ENCODE assay signal across 16 mouse cellular contexts in genomic region chr9:110954681-110955445, GRCm38 (mm10). TPM values are rescaled to one million over a fixed set of nuclear protein-coding genes. Genes with fewer than 3 reads are reported as not detected.
DNase-seq lines count a peak whose midpoint lies in the region; ATAC-seq and TF ChIP-seq lines count a peak whose summit lies in the region.
"Had no signal": no experiment of that assay in that cellular context is flagged by ENCODE, and none has a peak within 500 bp of the region (broad histone marks: within the 10 kb centered on the region; RNA-seq: fewer than 3 reads in every experiment).

No protein-coding gene starts in this region.

- 51% methylated on average over 2 of the region's 2 CpGs for WGBS in forebrain, embryonic 13.5 days
- WGBS in forebrain, embryonic 14.5 days, result 48% methylated on average over 2 of the region's 2 CpGs
- WGBS in heart, embryonic 14.5 days, result 38% methylated on average over 2 of the region's 2 CpGs
- 41% methylated on average over 2 of the region's 2 CpGs for WGBS in heart, embryonic 10.5 days
- WGBS in liver, postnatal 0 days (ENCODE audit: insufficient replicate concordance), result 53% methylated on average over 2 of the region's 2 CpGs
- 40% methylated on average over 2 of the region's 2 CpGs for WGBS in liver, embryonic 12.5 days (ENCODE audit: insufficient replicate concordance)
- 49% methylated on average over 2 of the region's 2 CpGs for WGBS in neural tube, embryonic 15.5 days

- H3K9me3 ChIP-seq in forebrain, embryonic 13.5 days (replicated peaks), result no peaks in the 10 kb centered on the region
- no peaks in the 10 kb centered on the region for H3K9me3 ChIP-seq in forebrain, embryonic 14.5 days (replicated peaks; ENCODE audit: control insufficient read depth, low read length)
- H3K9me3 ChIP-seq in heart, embryonic 14.5 days (ENCODE audit: control insufficient read depth, low read length), result no peaks in the 10 kb centered on the region
- H3K9me3 ChIP-seq in heart, embryonic 10.5 days, result no peaks in the 10 kb centered on the region
- no peaks in the 10 kb centered on the region for H3K9me3 ChIP-seq in liver, postnatal 0 days (ENCODE audit: low read length)
- no peaks in the 10 kb centered on the region for H3K9me3 ChIP-seq in liver, embryonic 12.5 days (replicated peaks)
- no peaks in the 10 kb centered on the region for H3K9me3 ChIP-seq in neural tube, embryonic 15.5 days (replicated peaks)

- TF ChIP-seq EP300 in liver, postnatal 0 days (IDR thresholded peaks at IDR 0.05; ENCODE audit: low read depth), result no peak

- H3K27me3 ChIP-seq in forebrain, embryonic 13.5 days, result peaks cover 21% of the 10 kb centered on the region
- peaks cover 9% of the 10 kb centered on the region; the same call in 1 of the 2 replicates for H3K27me3 ChIP-seq in forebrain, embryonic 14.5 days (replicated peaks; ENCODE audit: control insufficient read depth, insufficient read depth, low read length)
- 0 out of 2 replicates have a peak, but pooled peaks cover 3% of the 10 kb centered on the region for H3K27me3 ChIP-seq in heart, embryonic 14.5 days (ENCODE audit: control insufficient read depth, insufficient read depth, low read length)
- H3K27me3 ChIP-seq in heart, embryonic 10.5 days (ENCODE audit: insufficient read depth, poor library complexity, severe bottlenecking), result peaks cover 23% of the 10 kb centered on the region; the same call in 1 of the 2 replicates
- H3K27me3 ChIP-seq in liver, postnatal 0 days (ENCODE audit: insufficient read depth, low read length), result 0 out of 2 replicates have a peak, but pooled peaks cover 2% of the 10 kb centered on the region
- H3K27me3 ChIP-seq in liver, embryonic 12.5 days (replicated peaks), result peaks cover 27% of the 10 kb centered on the region
- H3K27me3 ChIP-seq in neural tube, embryonic 15.5 days (replicated peaks), result 0 out of 2 replicates have a peak, but pooled peaks cover 7% of the 10 kb centered on the region

- no peak for TF ChIP-seq CTCF in liver, postnatal 0 days (IDR thresholded peaks at IDR 0.05; ENCODE audit: low read depth)

- H3K36me3 ChIP-seq in forebrain, embryonic 13.5 days (ENCODE audit: poor library complexity, severe bottlenecking), result no peaks in the 10 kb centered on the region
- H3K36me3 ChIP-seq in forebrain, embryonic 14.5 days (ENCODE audit: control insufficient read depth, insufficient read depth, low read length), result no peaks in the 10 kb centered on the region
- H3K36me3 ChIP-seq in heart, embryonic 14.5 days (ENCODE audit: control insufficient read depth, insufficient read depth, low read length), result no peaks in the 10 kb centered on the region
- H3K36me3 ChIP-seq in heart, embryonic 10.5 days, result no peaks in the 10 kb centered on the region
- H3K36me3 ChIP-seq in liver, postnatal 0 days (replicated peaks; ENCODE audit: insufficient read depth, low read length), result no peaks in the 10 kb centered on the region
- no peaks in the 10 kb centered on the region for H3K36me3 ChIP-seq in liver, embryonic 12.5 days
- no peaks in the 10 kb centered on the region for H3K36me3 ChIP-seq in neural tube, embryonic 15.5 days

- H3K27ac ChIP-seq in forebrain, embryonic 13.5 days, result no peak overlapping the region
- no peak overlapping the region for H3K27ac ChIP-seq in forebrain, embryonic 14.5 days (ENCODE audit: low read depth, low read length)
- no peak overlapping the region for H3K27ac ChIP-seq in heart, embryonic 14.5 days (replicated peaks in 1 of 2; ENCODE audit: control insufficient read depth in 1 of 2, insufficient read depth in 1 of 2, low read depth in 2 of 2, low read length in 2 of 2)
- no peak overlapping the region for H3K27ac ChIP-seq in heart, embryonic 10.5 days
- H3K27ac ChIP-seq in liver, postnatal 0 days (ENCODE audit: low read depth), result no peak overlapping the region
- H3K27ac ChIP-seq in liver, embryonic 12.5 days, result no peak overlapping the region
- H3K27ac ChIP-seq in neural tube, embryonic 15.5 days (replicated peaks), result peak overlapping the region; percentile 86; the same call in 1 of the 2 replicates
- H3K27ac ChIP-seq: stomach, postnatal 0 days had no signal

- H3K4me1 ChIP-seq in forebrain, embryonic 13.5 days, result 0 out of 2 replicates have a peak, but pooled peaks cover 6% of the 10 kb centered on the region
- H3K4me1 ChIP-seq in forebrain, embryonic 14.5 days (ENCODE audit: control insufficient read depth, insufficient read depth, low read length), result no peaks in the 10 kb centered on the region
- peaks cover 7 to 20% of the 10 kb centered on the region in 2 experiments; a peak in 3 of 4 replicates for H3K4me1 ChIP-seq in heart, embryonic 14.5 days (ENCODE audit: control insufficient read depth in 2 of 2, insufficient read depth in 2 of 2, low read length in 2 of 2)
- peaks cover 21% of the 10 kb centered on the region for H3K4me1 ChIP-seq in heart, embryonic 10.5 days
- H3K4me1 ChIP-seq in liver, postnatal 0 days (ENCODE audit: insufficient read depth), result no peaks in the 10 kb centered on the region; the same call in 1 of the 2 replicates
- peaks cover 11% of the 10 kb centered on the region for H3K4me1 ChIP-seq in liver, embryonic 12.5 days
- peaks cover 12% of the 10 kb centered on the region for H3K4me1 ChIP-seq in neural tube, embryonic 15.5 days

- H3K4me2 ChIP-seq in forebrain, embryonic 13.5 days, result peak overlapping the region; percentile 80; the same call in 1 of the 2 replicates
- no peak overlapping the region; the same call in 1 of the 2 replicates for H3K4me2 ChIP-seq in forebrain, embryonic 14.5 days (ENCODE audit: low read length)
- H3K4me2 ChIP-seq in heart, embryonic 14.5 days (ENCODE audit: low read length), result peak overlapping the region; percentile 78; the same call in 1 of the 2 replicates
- peak overlapping the region; percentile 90 for H3K4me2 ChIP-seq in liver, postnatal 0 days (ENCODE audit: low read depth, low read length)
- H3K4me2 ChIP-seq in liver, embryonic 12.5 days, result no peak overlapping the region
- peak overlapping the region; percentile 94 for H3K4me2 ChIP-seq in neural tube, embryonic 15.5 days

- no peak overlapping the region for H3K9ac ChIP-seq in forebrain, embryonic 13.5 days
- H3K9ac ChIP-seq in forebrain, embryonic 14.5 days (ENCODE audit: low read length), result no peak overlapping the region
- H3K9ac ChIP-seq in heart, embryonic 14.5 days (ENCODE audit: low read length), result no peak overlapping the region
- no peak overlapping the region for H3K9ac ChIP-seq in liver, postnatal 0 days (replicated peaks)
- no peak overlapping the region for H3K9ac ChIP-seq in liver, embryonic 12.5 days
- no peak overlapping the region for H3K9ac ChIP-seq in neural tube, embryonic 15.5 days (replicated peaks)

- ATAC-seq in forebrain, embryonic 13.5 days, result no peak
- no peak for ATAC-seq in forebrain, embryonic 14.5 days
- no peak for ATAC-seq in heart, embryonic 14.5 days (ENCODE audit: insufficient number of reproducible peaks, insufficient read depth, low FRiP score, low read depth)
- ATAC-seq in liver, postnatal 0 days, result no peak
- no peak for ATAC-seq in liver, embryonic 12.5 days
- 0 out of 2 replicates have a peak, but pooled peaks have one; percentile 3 for ATAC-seq in neural tube, embryonic 15.5 days (ENCODE audit: low FRiP score)

- no peak for DNase-seq in forebrain, embryonic 14.5 days (ENCODE audit: low spot score)
- no peak for DNase-seq in heart, embryonic 10.5 days (ENCODE audit: low spot score)
- no peak for DNase-seq in liver, postnatal 0 days
- no peak for DNase-seq in adrenal gland, postnatal 4 days (ENCODE audit: low spot score in 2 of 2)

- no peak overlapping the region for H3K4me3 ChIP-seq in forebrain, embryonic 13.5 days
- H3K4me3 ChIP-seq in forebrain, embryonic 14.5 days (ENCODE audit: low read depth, low read length), result no peak overlapping the region
- no peak overlapping the region for H3K4me3 ChIP-seq in heart, embryonic 14.5 days (ENCODE audit: control insufficient read depth in 1 of 2, insufficient read depth in 1 of 2, low read depth in 1 of 2, low read length in 2 of 2)
- H3K4me3 ChIP-seq in heart, embryonic 10.5 days, result no peak overlapping the region; the same call in 1 of the 2 replicates
- H3K4me3 ChIP-seq in liver, postnatal 0 days (ENCODE audit: low read depth, low read length), result no peak overlapping the region
- no peak overlapping the region for H3K4me3 ChIP-seq in liver, embryonic 12.5 days
- H3K4me3 ChIP-seq in neural tube, embryonic 15.5 days (replicated peaks), result no peak overlapping the region

RNA-seq across cellular contexts. Expression of gene Lrrc2, which starts 3.5 kb away (rescaled TPM):
- 0.13 and 0.34 TPM in 2 replicates for polyA plus RNA-seq in forebrain, embryonic 13.5 days (2015; fragmentation: Nextera tagmentation; extraction: Ambion mirVana)
- polyA plus RNA-seq in forebrain, embryonic 14.5 days (2014; fragmentation: Nextera tagmentation; extraction: Ambion mirVana), result 0.33 and 0.37 TPM in 2 replicates
- polyA plus RNA-seq in heart, embryonic 14.5 days (2014; fragmentation: Nextera tagmentation; extraction: Ambion mirVana), result 5.0 and 5.4 TPM in 2 replicates
- polyA plus RNA-seq in heart, embryonic 10.5 days (2016; fragmentation: Nextera tagmentation; extraction: Ambion mirVana), result 0.68 and 1.3 TPM in 2 replicates
- 0.13 and 0.38 TPM in 2 replicates for polyA plus RNA-seq in liver, postnatal 0 days (2015; fragmentation: Nextera tagmentation; extraction: Ambion mirVana)
- polyA plus RNA-seq in liver, embryonic 12.5 days (2016; fragmentation: Nextera tagmentation; extraction: Ambion mirVana), result 0.12 and 0.26 TPM in 2 replicates
- polyA plus RNA-seq in neural tube, embryonic 15.5 days (2015; fragmentation: Nextera tagmentation; extraction: Ambion mirVana), result 0.78 and 1.5 TPM in 2 replicates
- total RNA-seq in adrenal gland, postnatal 4 days (2021), result 1 to 10 TPM; 3.8 to 3.9 TPM

RNA-seq across cellular contexts. Expression of gene Tdgf1, which starts 8.9 kb away (rescaled TPM):
- not detected in 2 replicates for polyA plus RNA-seq in forebrain, embryonic 13.5 days (2015; fragmentation: Nextera tagmentation; extraction: Ambion mirVana)
- polyA plus RNA-seq in forebrain, embryonic 14.5 days (2014; fragmentation: Nextera tagmentation; extraction: Ambion mirVana), result not detected in 2 replicates
- polyA plus RNA-seq in heart, embryonic 14.5 days (2014; fragmentation: Nextera tagmentation; extraction: Ambion mirVana), result not detected in 2 replicates
- polyA plus RNA-seq in heart, embryonic 10.5 days (2016; fragmentation: Nextera tagmentation; extraction: Ambion mirVana), result 0.51 and 1.3 TPM in 2 replicates
- polyA plus RNA-seq in liver, postnatal 0 days (2015; fragmentation: Nextera tagmentation; extraction: Ambion mirVana), result not detected in 2 replicates
- polyA plus RNA-seq in liver, embryonic 12.5 days (2016; fragmentation: Nextera tagmentation; extraction: Ambion mirVana), result not detected in 2 replicates
- 0.28 and 0.45 TPM in 2 replicates for polyA plus RNA-seq in neural tube, embryonic 15.5 days (2015; fragmentation: Nextera tagmentation; extraction: Ambion mirVana)
- total RNA-seq in adrenal gland, postnatal 4 days (2021), result under 1 TPM in 1 of 2 experiments, not detected in 1; 0.17 TPM
- total RNA-seq: gastrocnemius, adult 8-10 months had no signal
- polyA plus RNA-seq: liver, embryonic 11.5 days; stomach, postnatal 0 days had no signal

RNA-seq across cellular contexts. Expression of gene Rtp3, which starts 35.5 kb away (rescaled TPM):
- not detected in 2 replicates for polyA plus RNA-seq in forebrain, embryonic 13.5 days (2015; fragmentation: Nextera tagmentation; extraction: Ambion mirVana)
- not detected in 2 replicates for polyA plus RNA-seq in forebrain, embryonic 14.5 days (2014; fragmentation: Nextera tagmentation; extraction: Ambion mirVana)
- 0.12 TPM in 1 of 2 replicates, not detected in the other for polyA plus RNA-seq in heart, embryonic 14.5 days (2014; fragmentation: Nextera tagmentation; extraction: Ambion mirVana)
- 0.15 TPM in 1 of 2 replicates, not detected in the other for polyA plus RNA-seq in heart, embryonic 10.5 days (2016; fragmentation: Nextera tagmentation; extraction: Ambion mirVana)
- 11.6 and 14.6 TPM in 2 replicates for polyA plus RNA-seq in liver, postnatal 0 days (2015; fragmentation: Nextera tagmentation; extraction: Ambion mirVana)
- 6.7 and 8.1 TPM in 2 replicates for polyA plus RNA-seq in liver, embryonic 12.5 days (2016; fragmentation: Nextera tagmentation; extraction: Ambion mirVana)
- polyA plus RNA-seq in neural tube, embryonic 15.5 days (2015; fragmentation: Nextera tagmentation; extraction: Ambion mirVana), result 0.10 TPM in 1 of 2 replicates, not detected in the other
- total RNA-seq in adrenal gland, postnatal 4 days (2021), result 1 to 10 TPM; 2.1 to 7.6 TPM
- polyA plus RNA-seq: inflammation-experienced regulatory T-cells, adult 6 months; stomach, postnatal 0 days had no signal

RNA-seq across cellular contexts. Expression of gene Fam240a, which starts 38.2 kb away (rescaled TPM):
- polyA plus RNA-seq in forebrain, embryonic 13.5 days (2015; fragmentation: Nextera tagmentation; extraction: Ambion mirVana), result not detected in 2 replicates
- not detected in 2 replicates for polyA plus RNA-seq in forebrain, embryonic 14.5 days (2014; fragmentation: Nextera tagmentation; extraction: Ambion mirVana)
- polyA plus RNA-seq in heart, embryonic 14.5 days (2014; fragmentation: Nextera tagmentation; extraction: Ambion mirVana), result not detected in 2 replicates
- not detected in 2 replicates for polyA plus RNA-seq in heart, embryonic 10.5 days (2016; fragmentation: Nextera tagmentation; extraction: Ambion mirVana)
- polyA plus RNA-seq in liver, postnatal 0 days (2015; fragmentation: Nextera tagmentation; extraction: Ambion mirVana), result not detected in 2 replicates
- not detected in 2 replicates for polyA plus RNA-seq in liver, embryonic 12.5 days (2016; fragmentation: Nextera tagmentation; extraction: Ambion mirVana)
- polyA plus RNA-seq in neural tube, embryonic 15.5 days (2015; fragmentation: Nextera tagmentation; extraction: Ambion mirVana), result not detected in 2 replicates
- total RNA-seq in adrenal gland, postnatal 4 days (2021), result not detected
- total RNA-seq: adrenal gland, adult 8-10 months; layer of hippocampus, postnatal 14 days; left cerebral cortex, postnatal 36 days had no signal
- polyA plus RNA-seq: inflammation-experienced regulatory T-cells, adult 6 months; liver, embryonic 11.5 days; lung, postnatal 0 days; stomach, postnatal 0 days had no signal

Comparison
In these comparisons a context has a peak if more than half of its experiments do, and no peak if none do; other contexts are left out.
1. H3K4me2 ChIP-seq: peak in forebrain, embryonic 13.5 days (single experiment), heart, embryonic 14.5 days (single experiment), liver, postnatal 0 days (single experiment) and neural tube, embryonic 15.5 days (single experiment); none in forebrain, embryonic 14.5 days (single experiment) and liver, embryonic 12.5 days (single experiment).